In the genomic region with DNA sequence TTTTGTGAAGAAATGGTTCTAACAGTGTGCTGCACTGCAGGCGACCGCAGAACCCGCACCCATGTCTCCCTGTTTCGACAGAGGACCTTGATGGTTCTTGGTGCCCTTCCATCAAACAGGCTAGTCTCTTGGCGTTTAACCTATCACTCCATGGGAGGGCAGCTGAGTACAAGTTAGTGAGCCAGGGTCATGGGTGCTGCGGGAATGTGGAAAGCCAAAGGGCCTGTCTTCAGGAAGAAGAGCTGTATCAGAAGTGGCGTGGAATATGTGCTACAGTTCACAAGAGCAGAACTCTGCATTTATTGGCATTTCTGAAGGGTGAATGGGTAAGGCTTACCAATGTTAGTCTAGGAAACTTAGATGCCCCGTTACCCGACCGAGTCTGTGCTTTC, we compare ENCODE assay signal across 36 mouse cellular contexts. TPM values are rescaled to one million over a fixed set of nuclear protein-coding genes. Genes with fewer than 3 reads are reported as not detected.
DNase-seq lines count a peak whose midpoint lies in the region; ATAC-seq and TF ChIP-seq lines count a peak whose summit lies in the region.
"Had no signal": no experiment of that assay in that cellular context is flagged by ENCODE, and none has a peak within 500 bp of the region (broad histone marks: within the 10 kb centered on the region; RNA-seq: fewer than 3 reads in every experiment).

No protein-coding gene starts in this region.

- no peak overlapping the region for H3K4me3 ChIP-seq in cerebellum, adult 2 months (replicated peaks; ENCODE audit: insufficient read depth, low read depth, low read length)
- H3K4me3 ChIP-seq in heart, postnatal 0 days (ENCODE audit: low read depth, low read length), result no peak overlapping the region
- H3K4me3 ChIP-seq in MEL (ENCODE audit: control insufficient read depth in 1 of 2, insufficient read depth in 1 of 2, low read depth in 2 of 2, low read length in 2 of 2), result peak overlapping the region; percentile 15 to 18; a peak in 3 of 4 replicates
- H3K4me3 ChIP-seq in liver, embryonic 13.5 days (replicated peaks), result no peak overlapping the region
- no peak overlapping the region for H3K4me3 ChIP-seq in midbrain, embryonic 15.5 days
- H3K4me3 ChIP-seq: embryonic facial prominence, embryonic 15.5 days; forebrain, embryonic 12.5 days; heart, embryonic 13.5 days; limb, embryonic 10.5 days; limb, embryonic 15.5 days; neural tube, embryonic 15.5 days; stomach, embryonic 15.5 days had no signal

- H3K36me3 ChIP-seq in heart, postnatal 0 days (replicated peaks; ENCODE audit: control insufficient read depth, insufficient read depth, low read length), result peaks cover 55% of the 10 kb centered on the region
- H3K36me3 ChIP-seq in MEL (ENCODE audit: control insufficient read depth in 1 of 2, insufficient read depth in 2 of 2, low read length in 2 of 2), result peaks cover 0 to 67% of the 10 kb centered on the region in 2 experiments; a peak in 3 of 4 replicates
- peaks cover 28% of the 10 kb centered on the region for H3K36me3 ChIP-seq in liver, embryonic 13.5 days
- peaks cover 11% of the 10 kb centered on the region for H3K36me3 ChIP-seq in midbrain, embryonic 15.5 days (replicated peaks)

- 61% methylated on average over 10 of the region's 10 CpGs for WGBS in cerebellum, adult 2 months
- WGBS in heart, postnatal 0 days, result 81% methylated on average over 10 of the region's 10 CpGs
- WGBS in liver, embryonic 13.5 days (ENCODE audit: insufficient replicate concordance), result 62% methylated on average over 10 of the region's 10 CpGs
- 97% methylated on average over 10 of the region's 10 CpGs for WGBS in midbrain, embryonic 15.5 days

- no peak for TF ChIP-seq CTCF in cerebellum, adult 2 months (IDR thresholded peaks at IDR 0.05; ENCODE audit: borderline replicate concordance, insufficient read depth, low read depth, low read length)
- TF ChIP-seq CTCF in heart, postnatal 0 days (IDR thresholded peaks at IDR 0.05; ENCODE audit: low read depth), result no peak
- TF ChIP-seq CTCF in MEL (IDR thresholded peaks at IDR 0.05 in 2 of 3, conservative IDR thresholded peaks at IDR 0.05 in 1 of 3; ENCODE audit: control insufficient read depth in 1 of 3, insufficient read depth in 1 of 3, low read depth in 2 of 3, low read length in 3 of 3, poor library complexity in 1 of 3, severe bottlenecking in 1 of 3), result no peak

- peaks cover 31% of the 10 kb centered on the region for H3K4me1 ChIP-seq in cerebellum, adult 2 months (ENCODE audit: control insufficient read depth, insufficient read depth, low read length)
- peaks cover 15% of the 10 kb centered on the region for H3K4me1 ChIP-seq in heart, postnatal 0 days (ENCODE audit: control insufficient read depth, insufficient read depth)
- peaks cover 42 to 62% of the 10 kb centered on the region in 2 experiments for H3K4me1 ChIP-seq in MEL (ENCODE audit: control insufficient read depth in 1 of 2, insufficient read depth in 2 of 2, low read length in 2 of 2)
- H3K4me1 ChIP-seq in liver, embryonic 13.5 days (replicated peaks), result peaks cover 61% of the 10 kb centered on the region
- no peaks in the 10 kb centered on the region for H3K4me1 ChIP-seq in midbrain, embryonic 15.5 days
- H3K4me1 ChIP-seq: embryonic facial prominence, embryonic 15.5 days; forebrain, embryonic 12.5 days; limb, embryonic 15.5 days; neural tube, embryonic 15.5 days; stomach, embryonic 15.5 days had no signal

- H3K9ac ChIP-seq in heart, postnatal 0 days (replicated peaks; ENCODE audit: low read depth, low read length), result no peak overlapping the region
- H3K9ac ChIP-seq in MEL (ENCODE audit: control insufficient read depth, low read depth, low read length, poor library complexity, severe bottlenecking), result peak overlapping the region; percentile 60
- H3K9ac ChIP-seq in liver, embryonic 13.5 days, result no peak overlapping the region
- H3K9ac ChIP-seq in midbrain, embryonic 15.5 days, result no peak overlapping the region
- H3K9ac ChIP-seq: embryonic facial prominence, embryonic 15.5 days; forebrain, embryonic 12.5 days; forebrain, postnatal 0 days; hindbrain, embryonic 14.5 days; limb, embryonic 15.5 days; neural tube, embryonic 15.5 days; stomach, embryonic 15.5 days had no signal

- H3K27me3 ChIP-seq in cerebellum, adult 2 months (ENCODE audit: control insufficient read depth, insufficient read depth, low read length), result no peaks in the 10 kb centered on the region
- H3K27me3 ChIP-seq in heart, postnatal 0 days (ENCODE audit: control insufficient read depth, insufficient read depth, low read length), result no peaks in the 10 kb centered on the region
- H3K27me3 ChIP-seq in MEL (ENCODE audit: control insufficient read depth in 1 of 2, insufficient read depth in 2 of 2, low read length in 2 of 2), result no peaks in the 10 kb centered on the region
- no peaks in the 10 kb centered on the region for H3K27me3 ChIP-seq in liver, embryonic 13.5 days
- no peaks in the 10 kb centered on the region for H3K27me3 ChIP-seq in midbrain, embryonic 15.5 days (replicated peaks)
- H3K27me3 ChIP-seq: CH12.LX; embryonic facial prominence, embryonic 15.5 days; forebrain, embryonic 12.5 days; heart, embryonic 13.5 days; limb, embryonic 15.5 days; neural tube, embryonic 15.5 days; stomach, embryonic 15.5 days had no signal

- ATAC-seq in heart, postnatal 0 days (ENCODE audit: insufficient read depth, low read depth), result no peak
- ATAC-seq in liver, embryonic 13.5 days (ENCODE audit: low read depth), result no peak
- ATAC-seq in midbrain, embryonic 15.5 days (replicated peaks), result no peak
- ATAC-seq: forebrain, postnatal 0 days had no signal

- H3K9me3 ChIP-seq in heart, postnatal 0 days (replicated peaks; ENCODE audit: control insufficient read depth, low read length), result no peaks in the 10 kb centered on the region
- H3K9me3 ChIP-seq in MEL (replicated peaks; ENCODE audit: insufficient read depth, low read length), result no peaks in the 10 kb centered on the region
- H3K9me3 ChIP-seq in liver, embryonic 13.5 days (replicated peaks), result no peaks in the 10 kb centered on the region
- H3K9me3 ChIP-seq in midbrain, embryonic 15.5 days, result no peaks in the 10 kb centered on the region
- H3K9me3 ChIP-seq: embryonic facial prominence, embryonic 15.5 days; forebrain, embryonic 12.5 days; heart, embryonic 13.5 days; limb, embryonic 10.5 days; limb, embryonic 15.5 days; neural tube, embryonic 15.5 days; stomach, embryonic 15.5 days had no signal

- no peaks in the 10 kb centered on the region for H3K79me2 ChIP-seq in MEL (ENCODE audit: control insufficient read depth, insufficient read depth, low read length, poor library complexity)

- peak overlapping the region; percentile 36; the same call in 1 of the 2 replicates for H3K27ac ChIP-seq in cerebellum, adult 2 months (ENCODE audit: insufficient read depth, low read length)
- H3K27ac ChIP-seq in heart, postnatal 0 days (ENCODE audit: low read depth), result peak overlapping the region; percentile 4; the same call in 1 of the 2 replicates
- H3K27ac ChIP-seq in MEL (ENCODE audit: control insufficient read depth, low read depth, low read length), result peak overlapping the region; percentile 99
- peak overlapping the region; percentile 76 for H3K27ac ChIP-seq in liver, embryonic 13.5 days
- no peak overlapping the region for H3K27ac ChIP-seq in midbrain, embryonic 15.5 days
- H3K27ac ChIP-seq: embryonic facial prominence, embryonic 15.5 days; forebrain, embryonic 12.5 days; hindbrain, embryonic 14.5 days; kidney, postnatal 0 days; limb, embryonic 10.5 days; limb, embryonic 15.5 days; neural tube, embryonic 15.5 days had no signal

- no peak for DNase-seq in cerebellum, adult 2 months
- DNase-seq in cerebellum, adult 11-12 months, result no peak
- no peak for DNase-seq in heart, postnatal 0 days (ENCODE audit: low spot score)
- no peak for DNase-seq in heart, postnatal 4 days
- DNase-seq in MEL (ENCODE audit: low read depth, low spot score), result no peak
- no peak for DNase-seq in liver, embryonic 13.5 days
- DNase-seq in adrenal gland, postnatal 25 days, result no peak
- DNase-seq: forebrain, postnatal 0 days; gastrocnemius, postnatal 10 days; kidney, postnatal 4 days; midbrain, embryonic 14.5 days; retina, postnatal 1 day; right cerebral cortex, postnatal 14 days; thymus, adult 18-20 months; thymus, postnatal 25 days had no signal

- TF ChIP-seq RAD21 in MEL (IDR thresholded peaks at IDR 0.05; ENCODE audit: low read depth, low read length), result no peak

- H3K4me2 ChIP-seq in heart, postnatal 0 days (ENCODE audit: low read depth, low read length), result no peak overlapping the region
- peak overlapping the region; percentile 42 for H3K4me2 ChIP-seq in liver, embryonic 13.5 days
- H3K4me2 ChIP-seq in midbrain, embryonic 15.5 days, result no peak overlapping the region
- H3K4me2 ChIP-seq: embryonic facial prominence, embryonic 15.5 days; forebrain, embryonic 12.5 days; heart, embryonic 13.5 days; hindbrain, embryonic 14.5 days; limb, embryonic 15.5 days; neural tube, embryonic 15.5 days; stomach, embryonic 15.5 days had no signal

- no peak for TF ChIP-seq POLR2A in cerebellum, adult 2 months (IDR thresholded peaks at IDR 0.05; ENCODE audit: borderline replicate concordance, insufficient read depth, low read length)
- TF ChIP-seq POLR2A in MEL (IDR thresholded peaks at IDR 0.05; ENCODE audit: control insufficient read depth in 1 of 2, insufficient read depth in 1 of 2, low read depth in 1 of 2, low read length in 2 of 2, poor library complexity in 1 of 2), result no peak

- no peak for TF ChIP-seq EP300 in heart, postnatal 0 days (IDR thresholded peaks at IDR 0.05; ENCODE audit: low read depth)
- no peak for TF ChIP-seq EP300 in MEL (IDR thresholded peaks at IDR 0.05; ENCODE audit: low read depth in 1 of 2, low read length in 2 of 2)

RNA-seq across cellular contexts. Expression of a gene that starts 13.4 kb away (rescaled TPM):
- 2.7 and 3.0 TPM in 2 replicates for polyA plus RNA-seq in cerebellum, adult 2 months (2012; rRNA removed)
- total RNA-seq in heart, postnatal 0 days (2014; rRNA removed; ENCODE audit: low replicate concordance), result 0.62 TPM in 1 of 2 replicates, not detected in the other
- 1.0 and 1.8 TPM in 2 replicates for polyA plus RNA-seq in heart, postnatal 0 days (2015; fragmentation: Nextera tagmentation; extraction: Ambion mirVana)
- under 1 TPM; 0.45 to 0.61 TPM for total RNA-seq in heart, postnatal 4 days (2021)
- total RNA-seq in MEL (2012; rRNA removed), result 1.8 and 4.0 TPM in 2 replicates
- 10 to 100 TPM in 1 of 2 experiments, not detected in 1; 16.1 TPM for polyA plus RNA-seq in MEL (2012; ENCODE audit: insufficient read depth in 1 of 2, insufficient read length in 2 of 2, low read depth in 1 of 2, low replicate concordance in 2 of 2, missing spikeins in 1 of 2)
- polyA plus RNA-seq in liver, embryonic 13.5 days (2015; fragmentation: Nextera tagmentation; extraction: Ambion mirVana), result 2,174 and 2,280 TPM in 2 replicates
- 4.2 and 8.2 TPM in 2 replicates for polyA plus RNA-seq in midbrain, embryonic 15.5 days (2015; fragmentation: Nextera tagmentation; extraction: Ambion mirVana)
- 0.52 and 119 TPM in 2 replicates for total RNA-seq in adrenal gland, postnatal 25 days (2021)
- total RNA-seq: CH12.LX; granulocyte monocyte progenitor cell, adult 5-6 weeks; heart, postnatal 25 days had no signal
- polyA plus RNA-seq: C2C12 had no signal

RNA-seq across cellular contexts. Expression of a gene that starts 20.5 kb away (rescaled TPM):
- 0.57 and 0.88 TPM in 2 replicates for polyA plus RNA-seq in cerebellum, adult 2 months (2012; rRNA removed)
- total RNA-seq in heart, postnatal 0 days (2014; rRNA removed; ENCODE audit: low replicate concordance), result not detected in 2 replicates
- not detected in 2 replicates for polyA plus RNA-seq in heart, postnatal 0 days (2015; fragmentation: Nextera tagmentation; extraction: Ambion mirVana)
- not detected for total RNA-seq in heart, postnatal 4 days (2021)
- not detected in 2 replicates for total RNA-seq in MEL (2012; rRNA removed)
- not detected for polyA plus RNA-seq in MEL (2012; ENCODE audit: insufficient read depth in 1 of 2, insufficient read length in 2 of 2, low read depth in 1 of 2, low replicate concordance in 2 of 2, missing spikeins in 1 of 2)
- 2.7 and 3.1 TPM in 2 replicates for polyA plus RNA-seq in liver, embryonic 13.5 days (2015; fragmentation: Nextera tagmentation; extraction: Ambion mirVana)
- not detected in 2 replicates for polyA plus RNA-seq in midbrain, embryonic 15.5 days (2015; fragmentation: Nextera tagmentation; extraction: Ambion mirVana)
- 2.2 and 32.9 TPM in 2 replicates for total RNA-seq in adrenal gland, postnatal 25 days (2021)
- total RNA-seq: CH12.LX; ES-E14; forebrain, postnatal 0 days; gastrocnemius, postnatal 10 days; granulocyte monocyte progenitor cell, adult 5-6 weeks; heart, postnatal 25 days had no signal
- polyA plus RNA-seq: C2C12; embryonic facial prominence, embryonic 15.5 days; forebrain, embryonic 12.5 days; heart, embryonic 13.5 days; hindbrain, embryonic 14.5 days; limb, embryonic 10.5 days; limb, embryonic 15.5 days; lung, embryonic 16.5 days; midbrain, embryonic 14.5 days; neural tube, embryonic 15.5 days had no signal

RNA-seq across cellular contexts. Expression of a gene that starts 25.6 kb away (rescaled TPM):
- 0.16 and 0.28 TPM in 2 replicates for polyA plus RNA-seq in cerebellum, adult 2 months (2012; rRNA removed)
- 0.89 and 6.6 TPM in 2 replicates for total RNA-seq in heart, postnatal 0 days (2014; rRNA removed; ENCODE audit: low replicate concordance)
- polyA plus RNA-seq in heart, postnatal 0 days (2015; fragmentation: Nextera tagmentation; extraction: Ambion mirVana), result not detected in 2 replicates
- total RNA-seq in heart, postnatal 4 days (2021), result not detected
- total RNA-seq in MEL (2012; rRNA removed), result not detected in 2 replicates
- not detected for polyA plus RNA-seq in MEL (2012; ENCODE audit: insufficient read depth in 1 of 2, insufficient read length in 2 of 2, low read depth in 1 of 2, low replicate concordance in 2 of 2, missing spikeins in 1 of 2)
- 0.10 and 0.15 TPM in 2 replicates for polyA plus RNA-seq in liver, embryonic 13.5 days (2015; fragmentation: Nextera tagmentation; extraction: Ambion mirVana)
- 1.0 TPM in 1 of 2 replicates, not detected in the other for polyA plus RNA-seq in midbrain, embryonic 15.5 days (2015; fragmentation: Nextera tagmentation; extraction: Ambion mirVana)
- total RNA-seq in adrenal gland, postnatal 25 days (2021), result 1.00 TPM in 1 of 2 replicates, not detected in the other
- total RNA-seq: CH12.LX; ES-E14; forebrain, postnatal 0 days; gastrocnemius, postnatal 10 days; granulocyte monocyte progenitor cell, adult 5-6 weeks; heart, postnatal 25 days; layer of hippocampus, adult 8-10 months; layer of hippocampus, postnatal 25 days; left cerebral cortex, adult 8-10 months had no signal
- polyA plus RNA-seq: C2C12; forebrain, embryonic 12.5 days; forebrain, postnatal 0 days; heart, embryonic 13.5 days; hindbrain, embryonic 14.5 days; limb, embryonic 10.5 days; limb, embryonic 15.5 days; lung, embryonic 16.5 days; midbrain, embryonic 14.5 days; neural tube, embryonic 15.5 days had no signal

RNA-seq across cellular contexts. Expression of a gene that starts 53.5 kb away (rescaled TPM):
- not detected in 2 replicates for polyA plus RNA-seq in cerebellum, adult 2 months (2012; rRNA removed)
- 0.23 and 0.80 TPM in 2 replicates for total RNA-seq in heart, postnatal 0 days (2014; rRNA removed; ENCODE audit: low replicate concordance)
- polyA plus RNA-seq in heart, postnatal 0 days (2015; fragmentation: Nextera tagmentation; extraction: Ambion mirVana), result 0.14 TPM in 1 of 2 replicates, not detected in the other
- not detected for total RNA-seq in heart, postnatal 4 days (2021)
- not detected in 2 replicates for total RNA-seq in MEL (2012; rRNA removed)
- under 1 TPM in 1 of 2 experiments, not detected in 1; 0.04 TPM for polyA plus RNA-seq in MEL (2012; ENCODE audit: insufficient read depth in 1 of 2, insufficient read length in 2 of 2, low read depth in 1 of 2, low replicate concordance in 2 of 2, missing spikeins in 1 of 2)
- 0.73 and 0.83 TPM in 2 replicates for polyA plus RNA-seq in liver, embryonic 13.5 days (2015; fragmentation: Nextera tagmentation; extraction: Ambion mirVana)
- not detected in 2 replicates for polyA plus RNA-seq in midbrain, embryonic 15.5 days (2015; fragmentation: Nextera tagmentation; extraction: Ambion mirVana)
- 5.9 TPM in 1 of 2 replicates, not detected in the other for total RNA-seq in adrenal gland, postnatal 25 days (2021)
- total RNA-seq: forebrain, postnatal 0 days; gastrocnemius, postnatal 10 days; granulocyte monocyte progenitor cell, adult 5-6 weeks; heart, postnatal 25 days; layer of hippocampus, adult 8-10 months; layer of hippocampus, postnatal 25 days; left cerebral cortex, adult 8-10 months had no signal
- polyA plus RNA-seq: C2C12; cortical plate, adult 2 months; embryonic facial prominence, embryonic 15.5 days; forebrain, embryonic 12.5 days; forebrain, postnatal 0 days; heart, embryonic 13.5 days; hindbrain, embryonic 14.5 days; kidney, adult 2 months; limb, embryonic 15.5 days; lung, embryonic 16.5 days; midbrain, embryonic 14.5 days; neural tube, embryonic 15.5 days had no signal

RNA-seq across cellular contexts. Expression of a gene that starts 57.9 kb away (rescaled TPM):
- polyA plus RNA-seq in cerebellum, adult 2 months (2012; rRNA removed), result 37.9 and 40.3 TPM in 2 replicates
- 19.3 and 22.2 TPM in 2 replicates for total RNA-seq in heart, postnatal 0 days (2014; rRNA removed; ENCODE audit: low replicate concordance)
- polyA plus RNA-seq in heart, postnatal 0 days (2015; fragmentation: Nextera tagmentation; extraction: Ambion mirVana), result 23.6 and 25.6 TPM in 2 replicates
- 10 to 100 TPM; 19.3 to 23.5 TPM for total RNA-seq in heart, postnatal 4 days (2021)
- total RNA-seq in MEL (2012; rRNA removed), result 87.0 and 99.7 TPM in 2 replicates
- polyA plus RNA-seq in MEL (2012; ENCODE audit: insufficient read depth in 1 of 2, insufficient read length in 2 of 2, low read depth in 1 of 2, low replicate concordance in 2 of 2, missing spikeins in 1 of 2), result 100 to 1,000 TPM in 1 of 2 experiments, not detected in 1; 171 TPM
- polyA plus RNA-seq in liver, embryonic 13.5 days (2015; fragmentation: Nextera tagmentation; extraction: Ambion mirVana), result 39.5 and 44.6 TPM in 2 replicates
- polyA plus RNA-seq in midbrain, embryonic 15.5 days (2015; fragmentation: Nextera tagmentation; extraction: Ambion mirVana), result 60.1 and 64.0 TPM in 2 replicates
- total RNA-seq in adrenal gland, postnatal 25 days (2021), result 57.1 and 84.5 TPM in 2 replicates

Comparison
In these comparisons a context has a peak if more than half of its experiments do, and no peak if none do; other contexts are left out.
1. H3K4me3 ChIP-seq: peak in MEL (2 of 2); none in cerebellum, adult 2 months (single experiment), heart, postnatal 0 days (single experiment), liver, embryonic 13.5 days (single experiment) and midbrain, embryonic 15.5 days (single experiment).
2. RNA of a gene that starts 13.4 kb away (polyA plus RNA-seq): 2,174 to 2,280 TPM in liver, embryonic 13.5 days; 16.1 TPM in MEL, 4.2 to 8.2 TPM in midbrain, embryonic 15.5 days, 2.7 to 3.0 TPM in cerebellum, adult 2 months and 1.0 to 1.8 TPM in heart, postnatal 0 days; every median in the first group is over 100 times any median in the second.